Mouse (Mus musculus) monocyte, adult 2 months (primary cell): ENCODE data around the gene Vwa2.

Source experiments
- DNase-seq, 2 experiments: peaks; one replicate each; pipeline ENCODE4 v3.0.0; 2022; ENCODE audit warnings: low spot score in 2 of 2, low read depth in 1 of 2

Vwa2 gene

DNA sequence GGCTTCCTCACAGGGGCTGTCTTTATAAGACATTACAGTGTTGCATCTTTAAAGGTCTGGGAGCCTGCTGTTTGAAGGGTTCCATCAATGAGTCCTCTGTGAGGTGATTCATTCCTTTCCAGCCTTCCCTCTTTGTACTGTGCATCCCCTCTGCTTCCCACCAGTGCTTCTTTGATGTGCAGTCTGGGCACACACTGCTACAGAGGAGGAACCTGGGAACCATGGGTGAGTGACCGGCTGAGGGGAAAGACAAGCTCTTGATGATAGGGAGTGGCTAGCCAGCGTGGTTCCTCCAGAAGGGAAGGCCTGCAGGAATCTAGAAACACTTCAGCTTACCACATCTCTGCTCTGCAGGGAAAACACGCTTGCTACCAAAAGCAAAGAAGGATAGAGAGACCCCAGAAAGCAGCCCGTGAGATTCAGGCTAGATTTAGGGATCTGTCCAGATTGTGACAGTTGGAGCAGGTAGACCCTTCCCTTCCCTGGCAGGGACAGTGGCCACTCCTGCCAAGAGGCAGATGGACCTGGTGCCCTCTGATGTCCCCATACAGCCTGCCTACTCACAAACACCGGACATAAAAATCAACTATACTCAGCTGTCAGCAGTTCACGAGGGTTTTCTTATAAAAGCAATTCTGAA, 74.0 kb downstream of the Vwa2 start:
- no peak for DNase-seq

DNA sequence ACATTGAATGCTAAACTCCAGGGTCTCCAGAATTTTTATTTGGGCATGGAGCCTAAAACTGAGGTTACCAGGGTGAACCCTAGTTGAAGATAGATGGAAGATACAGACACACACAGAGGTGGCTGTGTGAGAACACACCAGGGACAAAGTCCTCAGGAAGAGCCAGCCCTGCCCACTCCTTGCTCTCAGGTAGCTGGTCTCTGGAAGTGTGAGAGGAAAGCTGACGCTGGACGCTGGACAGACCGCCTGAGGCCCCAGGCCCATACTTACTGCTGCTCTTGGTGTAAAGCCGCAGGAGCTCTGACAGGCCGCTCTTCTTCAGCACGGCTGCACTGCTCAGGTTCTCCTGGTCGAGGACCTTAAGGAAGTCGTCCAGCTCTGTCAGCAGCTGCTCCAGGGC, 75.8 kb downstream of the Vwa2 start:
- no peak for DNase-seq

DNA sequence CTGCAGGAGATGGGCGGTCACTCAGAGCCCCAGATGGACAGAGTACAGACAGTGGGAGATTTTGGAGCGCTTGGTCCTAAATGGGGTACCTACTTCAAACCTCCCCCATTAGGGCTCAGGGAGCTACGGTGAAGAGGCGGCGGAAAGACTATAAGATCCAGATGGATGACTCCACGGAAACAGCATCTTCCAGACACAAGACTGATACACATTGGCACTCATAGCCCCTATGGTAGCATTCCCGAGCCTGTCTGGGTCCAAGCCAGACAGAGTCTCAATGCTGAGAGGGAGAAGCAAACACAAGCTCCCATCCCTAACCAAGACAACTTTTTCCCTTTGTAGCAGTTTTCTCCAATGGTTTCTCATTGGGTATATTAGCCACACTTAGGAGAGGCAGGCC, 76.8 kb downstream of the Vwa2 start:
- no peak for DNase-seq

DNA sequence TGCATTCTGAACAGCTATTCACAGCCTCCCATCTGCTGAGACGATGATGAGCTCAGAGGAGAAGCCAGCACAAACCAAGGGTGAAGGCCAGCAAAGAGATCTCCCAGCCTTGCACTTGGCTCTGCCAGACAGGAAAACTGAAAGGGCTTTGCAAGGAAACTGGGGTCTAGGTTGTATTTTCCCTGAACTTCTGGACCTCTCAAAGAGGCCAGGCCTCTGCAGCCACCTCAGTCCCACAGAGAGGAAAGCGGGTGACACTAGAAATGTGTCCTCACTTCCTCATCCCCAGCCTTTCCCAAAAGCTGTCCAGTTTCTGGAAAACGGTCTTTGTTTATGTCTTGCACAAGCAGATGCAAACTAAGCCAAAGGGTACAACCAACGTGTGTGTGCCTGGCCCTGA, 79.8 kb downstream of the Vwa2 start:
- DNase-seq, result no peak

DNA sequence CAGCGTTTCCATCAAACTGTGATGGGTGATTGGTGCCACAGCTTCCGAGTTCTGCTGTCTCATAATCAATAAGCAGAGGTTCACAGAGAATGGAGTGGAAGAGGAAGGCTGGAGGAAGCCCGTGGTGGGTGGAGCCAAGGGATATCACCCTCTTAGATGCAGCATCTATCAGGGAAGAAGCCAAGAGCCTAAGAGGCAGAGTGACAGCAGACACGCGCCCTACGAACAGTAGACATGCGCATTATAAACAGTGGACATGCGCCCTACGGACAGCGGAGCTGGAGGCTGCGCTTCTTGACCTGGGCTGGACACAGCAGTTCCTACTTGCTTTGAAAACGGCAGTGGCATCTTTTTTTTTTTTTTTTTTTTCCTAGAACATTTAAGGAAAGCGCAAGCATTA, 80.8 kb downstream of the Vwa2 start:
- no peak for DNase-seq

DNA sequence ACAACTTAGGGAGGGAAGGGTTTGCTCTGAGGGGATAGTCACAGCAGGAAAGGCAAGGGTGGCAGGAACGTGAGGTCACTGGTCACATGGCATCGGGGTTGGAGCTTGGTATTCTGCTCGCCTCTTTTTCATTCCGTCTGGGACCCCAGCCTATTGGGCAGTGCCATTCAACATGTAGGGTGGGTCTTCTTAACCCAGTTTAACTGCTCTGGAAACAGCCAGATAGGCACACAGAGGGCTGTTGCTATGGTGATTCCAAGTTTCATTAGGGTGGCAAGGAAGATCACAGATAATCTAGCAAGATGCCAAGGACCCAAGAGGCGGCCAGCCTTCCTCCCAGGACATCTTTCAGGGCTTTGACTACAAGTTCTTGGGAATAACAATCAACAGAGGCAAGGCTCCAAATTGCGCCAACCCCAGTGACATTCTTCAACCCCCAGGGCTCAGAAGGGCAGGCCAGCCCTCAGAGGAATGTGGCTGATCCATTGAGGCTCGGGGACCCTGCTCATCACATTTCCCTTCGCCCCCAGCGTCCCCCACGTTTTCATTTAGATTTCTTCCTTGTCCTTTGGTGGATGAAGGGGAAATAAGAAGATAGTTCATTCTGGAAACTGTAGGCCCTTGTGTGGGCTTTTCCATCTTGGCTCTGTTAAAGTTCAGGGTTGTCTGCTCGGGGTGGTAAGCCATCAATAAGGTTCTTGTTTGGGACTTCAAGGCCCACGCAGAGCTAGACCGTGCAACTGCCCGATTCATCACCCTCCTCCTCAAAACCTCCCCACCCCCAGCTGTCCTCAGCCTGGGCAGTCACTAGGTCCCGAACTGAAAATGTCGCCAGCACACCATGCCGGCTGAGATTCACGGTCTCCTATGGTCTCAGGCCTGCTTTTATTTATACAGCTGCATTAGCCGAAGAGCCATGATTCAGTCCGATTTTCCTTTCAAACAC, 81.8 kb downstream of the Vwa2 start:
- no peak for DNase-seq

DNA sequence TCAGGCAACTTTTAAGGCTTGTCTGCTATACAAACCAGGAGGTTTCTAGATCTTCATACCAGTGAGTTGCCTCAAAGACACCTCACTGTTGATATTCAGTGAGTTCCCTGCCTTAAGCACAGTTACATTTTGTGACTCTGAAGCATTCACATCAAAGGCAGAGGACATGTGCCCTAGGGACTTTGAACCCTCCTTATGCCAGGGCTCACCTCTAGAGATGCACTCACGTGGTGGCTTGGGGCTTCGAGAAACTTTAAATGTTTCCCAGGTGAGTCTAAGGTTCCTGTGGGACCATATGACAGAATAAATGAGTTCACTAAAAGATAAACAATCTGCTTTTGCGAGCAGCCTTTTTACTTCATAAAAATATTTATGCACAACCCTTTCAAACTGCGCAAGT, 84.0 kb downstream of the Vwa2 start:
- DNase-seq, result no peak

DNA sequence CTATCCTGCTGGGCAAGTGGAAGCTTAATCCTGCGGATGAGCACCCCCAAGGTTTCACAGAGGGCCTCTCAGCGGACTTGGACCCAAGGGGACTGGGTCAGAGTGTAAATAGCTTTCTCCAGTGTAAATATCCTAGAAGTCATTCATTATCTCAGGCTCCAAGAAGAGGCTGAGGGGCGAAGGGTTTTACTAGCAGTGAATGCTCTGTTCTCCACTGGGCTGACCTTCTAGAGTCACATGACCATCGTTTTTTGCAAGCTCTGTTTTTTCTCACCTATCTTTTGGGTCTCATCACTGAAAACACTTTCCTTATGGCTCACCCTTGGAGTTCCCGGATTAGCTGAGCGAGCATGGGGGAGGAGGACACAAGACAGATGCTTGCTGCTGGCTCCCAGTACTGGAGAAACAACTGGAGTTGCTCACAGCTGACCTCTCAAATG, 84.6 kb downstream of the Vwa2 start:
- no peak for DNase-seq

DNA sequence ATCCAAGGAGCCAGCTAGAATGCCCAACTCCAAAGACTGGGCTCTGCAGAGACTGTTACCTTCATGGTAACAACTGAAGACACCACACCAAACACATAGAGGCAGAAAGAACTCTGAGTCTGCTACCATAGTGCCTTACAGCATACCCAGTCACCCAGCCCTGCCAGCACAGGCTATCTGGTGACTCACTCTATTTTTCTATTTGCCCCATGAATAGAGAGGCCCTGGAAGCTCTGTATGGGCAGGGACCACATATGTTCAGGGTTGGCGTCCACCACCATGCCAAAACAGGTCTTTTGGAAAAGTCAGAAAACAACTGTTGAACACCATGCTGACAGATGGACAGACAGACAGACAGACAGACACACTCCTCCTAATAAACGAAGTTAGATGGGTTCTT, 85.0 kb downstream of the Vwa2 start:
- DNase-seq, result no peak

DNA sequence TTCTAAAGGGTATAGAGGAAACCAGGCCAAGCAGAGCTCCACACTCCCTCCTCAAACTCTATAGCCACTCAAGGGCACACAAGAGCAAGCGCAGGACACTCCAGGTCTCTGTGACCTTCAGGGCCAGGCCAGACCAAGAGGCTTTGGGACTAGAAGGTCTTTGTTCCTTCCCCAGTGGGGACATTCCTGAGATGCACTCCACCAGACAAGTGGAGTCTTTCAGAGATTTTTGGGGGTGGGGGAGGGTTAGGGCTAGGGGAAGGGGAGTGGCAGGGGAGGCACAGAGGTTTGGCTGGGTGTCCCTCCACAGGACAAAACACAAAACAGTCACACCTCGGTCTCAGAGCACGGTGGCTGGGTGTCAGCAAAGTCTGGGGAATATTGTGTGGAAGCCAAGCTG, 85.6 kb downstream of the Vwa2 start:
- no peak for DNase-seq
